Mouse (Mus musculus) hindbrain, embryonic 14.5 days (tissue): ENCODE measurements around the gene Rbp2. TPM values are rescaled to one million over a fixed set of nuclear protein-coding genes. Genes with fewer than 3 reads are reported as not detected.

Source experiments
- ATAC-seq: fragments of 200-750 bp; cut with Nextera tagmentation; 2 replicates; pipeline ENCODE4 v1.8.0; 2017; ENCODE audit warnings: moderate number of reproducible peaks, mild to moderate bottlenecking, moderate TSS enrichment, moderate library complexity; ENCODE audit not compliant: low FRiP score
- DNase-seq: peaks from one replicate; pipeline ENCODE4 v3.0.0-alpha.2; 2015; ENCODE audit warnings: low spot score
- H3K27ac ChIP-seq: fragments of 300-500 bp; sonication (generic); 2 replicates; pipeline ENCODE4 v1.5.1; 2014; ENCODE audit warnings: mild to moderate bottlenecking, moderate library complexity
- H3K27me3 ChIP-seq: fragments of 300-500 bp; sonication (generic); 2 replicates; pipeline ENCODE4 v1.6.1; 2014; ENCODE audit warnings: mild to moderate bottlenecking, low read length, mixed read lengths; ENCODE audit not compliant: control insufficient read depth, insufficient read depth
- H3K36me3 ChIP-seq: fragments of 300-500 bp; sonication (generic); replicated peaks from 2 replicates; pipeline ENCODE4 v1.6.1; 2014; ENCODE audit not compliant: control insufficient read depth, insufficient read depth
- H3K4me1 ChIP-seq: fragments of 300-500 bp; sonication (generic); replicated peaks from 2 replicates; pipeline ENCODE4 v1.6.1; 2014; ENCODE audit warnings: antibody characterized with exemption, low read length, mixed read lengths; ENCODE audit not compliant: control insufficient read depth, insufficient read depth
- H3K4me2 ChIP-seq: fragments of 300-500 bp; sonication (generic); replicated peaks from 2 replicates; pipeline ENCODE4 v1.6.1; 2014; ENCODE audit warnings: mild to moderate bottlenecking, moderate library complexity
- H3K4me3 ChIP-seq: fragments of 300-500 bp; sonication (generic); replicated peaks from 2 replicates; pipeline ENCODE4 v1.5.1; 2014; ENCODE audit warnings: mild to moderate bottlenecking, low read length
- H3K9ac ChIP-seq: fragments of 300-500 bp; sonication (generic); 2 replicates; pipeline ENCODE4 v1.6.1; 2014
- H3K9me3 ChIP-seq: fragments of 300-500 bp; sonication (generic); 2 replicates; pipeline ENCODE4 v1.6.1; 2016; ENCODE audit warnings: low read length; ENCODE audit not compliant: control insufficient read depth
- whole genome bisulfite sequencing: fragments of 180-500 bp; shearing (Covaris S2); extraction: QIAGEN DNeasy Blood & Tissue Kit; methylation state at CpG from one replicate; pipeline ENCODE4 v1.1.7; 2014; 5-methylcytosine and 5-hydroxymethylcytosine counted together
- polyA plus RNA-seq: library from polyadenylated mRNA; unstranded; fragments of >200 nt; fragmentation: Nextera tagmentation; extraction: Ambion mirVana; gene quantifications from 2 replicates; pipeline ENCODE4 v1.2.1, GENCODE M21; 2014

The Rbp2 gene
- polyA plus RNA-seq, 1 experiment from 2014 or later, result 1.8 TPM

- 0 out of 2 replicates have a peak, but pooled peaks cover 3% of the 10 kb centered on the region for H3K9me3 ChIP-seq
- no peak for ATAC-seq
- 88% methylated on average over 4 of the region's 4 CpGs for WGBS
- no peak overlapping the region for H3K4me2 ChIP-seq
- no peak overlapping the region for H3K4me3 ChIP-seq
- no peak overlapping the region for H3K9ac ChIP-seq
- H3K4me1 ChIP-seq, result no peaks in the 10 kb centered on the region
- H3K27ac ChIP-seq, result no peak overlapping the region
- DNase-seq, result no peak
- H3K36me3 ChIP-seq, result no peaks in the 10 kb centered on the region
- H3K27me3 ChIP-seq, result no peaks in the 10 kb centered on the region
These were observed 48.9 kb downstream of the Rbp2 start for GRCm38 (mm10) chr9:98534675-98535280.

GRCm38 (mm10) chr9:98535763-98536162 is 49.8 kb downstream of the Rbp2 start:
- no peaks in the 10 kb centered on the region for H3K36me3 ChIP-seq
- H3K9me3 ChIP-seq, result 0 out of 2 replicates have a peak, but pooled peaks cover 3% of the 10 kb centered on the region
- H3K9ac ChIP-seq, result no peak overlapping the region
- peaks cover 5% of the 10 kb centered on the region for H3K27me3 ChIP-seq
- no peak for DNase-seq
- H3K4me3 ChIP-seq, result no peak overlapping the region
- no peak overlapping the region for H3K4me2 ChIP-seq
- no peaks in the 10 kb centered on the region for H3K4me1 ChIP-seq
- H3K27ac ChIP-seq, result no peak overlapping the region
- no peak for ATAC-seq

- Histone ChIP-seq H3K9ac (no peak overlapping the region), H3K9me3 (0 out of 2 replicates have a peak, but pooled peaks cover 3% of the 10 kb centered on the region), H3K27ac (no peak overlapping the region), H3K4me3 (no peak overlapping the region), H3K4me1 (no peaks in the 10 kb centered on the region), H3K27me3 (peaks cover 5% of the 10 kb centered on the region), H3K4me2 (peak overlapping the region; percentile 40), H3K36me3 (no peaks in the 10 kb centered on the region)
- ATAC-seq (peak; percentile 59; the same call in 1 of the 2 replicates), DNase-seq (no peak)
- WGBS, result 51% methylated on average over 13 of the region's 13 CpGs
These were observed 52.2 kb downstream of the Rbp2 start for GRCm38 (mm10) chr9:98538017-98538712.

- peak; percentile 89 for DNase-seq
- Histone ChIP-seq H3K4me3 (no peak overlapping the region), H3K36me3 (no peaks in the 10 kb centered on the region), H3K9ac (no peak overlapping the region), H3K9me3 (0 out of 2 replicates have a peak, but pooled peaks cover 3% of the 10 kb centered on the region), H3K27ac (no peak overlapping the region), H3K4me1 (no peaks in the 10 kb centered on the region), H3K27me3 (peaks cover 5% of the 10 kb centered on the region), H3K4me2 (peak overlapping the region; percentile 40)
- ATAC-seq, result peak; percentile 66; the same call in 1 of the 2 replicates
- WGBS, result 8% methylated on average over 13 of the region's 13 CpGs
These were observed 52.9 kb downstream of the Rbp2 start for GRCm38 (mm10) chr9:98538713-98539360.

GRCm38 (mm10) chr9:98544042-98544441 is 58.1 kb downstream of the Rbp2 start:
- Histone ChIP-seq H3K4me2 (no peak overlapping the region), H3K9ac (no peak overlapping the region), H3K27me3 (peaks cover 5% of the 10 kb centered on the region), H3K4me3 (no peak overlapping the region), H3K27ac (no peak overlapping the region), H3K9me3 (no peaks in the 10 kb centered on the region), H3K36me3 (no peaks in the 10 kb centered on the region), H3K4me1 (no peaks in the 10 kb centered on the region)
- no peak for DNase-seq
- ATAC-seq, result no peak
- 87% methylated on average over 3 of the region's 3 CpGs for WGBS

Other genes starting within 250 kb of the Rbp2 start
- 1.6 and 1.7 TPM in 2 replicates for gene Nmnat3, start 198.7 kb upstream of the Rbp2 start, polyA plus RNA-seq
- 57.7 and 77.1 TPM in 2 replicates for gene Rbp1, start 63.2 kb upstream of the Rbp2 start, polyA plus RNA-seq
- 136 and 151 TPM in 2 replicates for gene Copb2, start 77.6 kb downstream of the Rbp2 start, polyA plus RNA-seq
- 49.8 and 52.4 TPM in 2 replicates for gene Mrps22, start 115.5 kb downstream of the Rbp2 start, polyA plus RNA-seq